Mouse (Mus musculus) neural tube, embryonic 14.5 days (tissue): ENCODE results near the gene Psmg1. TPM values are rescaled to one million over a fixed set of nuclear protein-coding genes. Genes with fewer than 3 reads are reported as not detected.
"Not testable (repeated sequence)": the region's sequence is repeated elsewhere in the genome, so short reads cannot be mapped to it uniquely, and the experiment has no call there.

Source experiments
- ATAC-seq: fragments of 200-750 bp; cut with Nextera tagmentation; 2 replicates; pipeline ENCODE4 v1.8.0; 2017; ENCODE audit warnings: low read depth, mild to moderate bottlenecking, moderate TSS enrichment, moderate library complexity
- H3K27ac ChIP-seq: fragments of 300-500 bp; sonication (generic); 2 replicates; pipeline ENCODE4 v1.5.1; 2014; ENCODE audit warnings: low read depth, mild to moderate bottlenecking, control low read depth, low read length, moderate library complexity, mixed read lengths
- H3K27me3 ChIP-seq: fragments of 300-500 bp; sonication (generic); 2 replicates; pipeline ENCODE4 v1.6.1; 2014; ENCODE audit warnings: low read length; ENCODE audit not compliant: control insufficient read depth, insufficient read depth
- H3K36me3 ChIP-seq: fragments of 300-500 bp; sonication (generic); 2 replicates; pipeline ENCODE4 v1.6.1; 2014; ENCODE audit warnings: low read length, mixed read lengths; ENCODE audit not compliant: control insufficient read depth, insufficient read depth
- H3K4me1 ChIP-seq: fragments of 300-500 bp; sonication (generic); 2 replicates; pipeline ENCODE4 v1.6.1; 2014; ENCODE audit warnings: low read length; ENCODE audit not compliant: control insufficient read depth, insufficient read depth
- H3K4me2 ChIP-seq: fragments of 300-500 bp; sonication (generic); 2 replicates; pipeline ENCODE4 v1.6.1; 2014; ENCODE audit warnings: mild to moderate bottlenecking, low read depth, low read length, control low read depth
- H3K4me3 ChIP-seq: fragments of 300-500 bp; sonication (generic); 2 replicates; pipeline ENCODE4 v1.5.1; 2014; ENCODE audit warnings: low read depth, low read length, control low read depth, mixed read lengths
- H3K9ac ChIP-seq: fragments of 300-500 bp; sonication (generic); replicated peaks from 2 replicates; pipeline ENCODE4 v1.6.1; 2014; ENCODE audit warnings: low read depth, mild to moderate bottlenecking, control low read depth, low read length, mixed read lengths
- H3K9me3 ChIP-seq: fragments of 300-500 bp; sonication (generic); 2 replicates; pipeline ENCODE4 v1.6.1; 2016; ENCODE audit warnings: low read length; ENCODE audit not compliant: control insufficient read depth
- WGBS: fragments of 180-500 bp; shearing (Covaris S2); extraction: QIAGEN DNeasy Blood & Tissue Kit; methylation state at CpG from one replicate; pipeline ENCODE4 v1.1.7; 2014; 5-methylcytosine and 5-hydroxymethylcytosine counted together
- polyA plus RNA-seq: library from polyadenylated mRNA; unstranded; fragments of >200 nt; fragmentation: Nextera tagmentation; extraction: Ambion mirVana; gene quantifications from 2 replicates; pipeline ENCODE4 v1.2.1, GENCODE M21; 2014

Gene Psmg1
- polyA plus RNA-seq, 1 experiment from 2014 or later, result 64.6 TPM

GRCm38 (mm10) chr16:96004278-96004677 lies 13.5 kb upstream of the Psmg1 start:
- H3K27ac ChIP-seq, H3K9ac ChIP-seq, H3K4me2 ChIP-seq, H3K4me3 ChIP-seq, H3K9me3 ChIP-seq, H3K27me3 ChIP-seq, ATAC-seq, H3K4me1 ChIP-seq: not testable (repeated sequence)
- WGBS, result no CpG with 5 or more reads among the region's 10 CpGs
- peaks cover 41% of the 10 kb centered on the region for H3K36me3 ChIP-seq

GRCm38 (mm10) chr16:95999291-95999690 lies 8.5 kb upstream of the Psmg1 start:
- Histone ChIP-seq H3K4me2 (no peak overlapping the region), H3K4me1 (no peaks in the 10 kb centered on the region), H3K27me3 (no peaks in the 10 kb centered on the region), H3K9me3 (no peaks in the 10 kb centered on the region), H3K36me3 (peaks cover 40% of the 10 kb centered on the region), H3K27ac (no peak overlapping the region), H3K9ac (no peak overlapping the region), H3K4me3 (no peak overlapping the region)
- ATAC-seq, result no peak
- WGBS, result 88% methylated on average over 5 of the region's 5 CpGs

GRCm38 (mm10) chr16:95996156-95996555 lies 5.4 kb upstream of the Psmg1 start:
- H3K36me3 ChIP-seq, result peaks cover 25% of the 10 kb centered on the region; the same call in 1 of the 2 replicates
- no peak overlapping the region for H3K4me2 ChIP-seq
- H3K27me3 ChIP-seq, result no peaks in the 10 kb centered on the region
- ATAC-seq, result no peak
- no peak overlapping the region for H3K27ac ChIP-seq
- H3K9me3 ChIP-seq, result no peaks in the 10 kb centered on the region
- WGBS, result 89% methylated on average over 7 of the region's 7 CpGs
- no peak overlapping the region for H3K9ac ChIP-seq
- no peak overlapping the region for H3K4me3 ChIP-seq
- 0 out of 2 replicates have a peak, but pooled peaks cover 6% of the 10 kb centered on the region for H3K4me1 ChIP-seq

GRCm38 (mm10) chr16:95994576-95994975 lies 3.8 kb upstream of the Psmg1 start:
- H3K4me2 ChIP-seq, H3K9ac ChIP-seq, H3K27ac ChIP-seq, H3K27me3 ChIP-seq, H3K4me3 ChIP-seq, ATAC-seq, H3K9me3 ChIP-seq: not testable (repeated sequence)
- WGBS, result 93% methylated on average over 4 of the region's 4 CpGs
- H3K36me3 ChIP-seq, result peaks cover 13% of the 10 kb centered on the region; the same call in 1 of the 2 replicates
- H3K4me1 ChIP-seq, result peaks cover 12% of the 10 kb centered on the region

- Histone ChIP-seq H3K27ac (no peak overlapping the region), H3K9ac (no peak overlapping the region), H3K4me1 (peaks cover 12% of the 10 kb centered on the region), H3K9me3 (no peaks in the 10 kb centered on the region), H3K4me3 (no peak overlapping the region), H3K36me3 (peaks cover 2% of the 10 kb centered on the region; the same call in 1 of the 2 replicates), H3K27me3 (no peaks in the 10 kb centered on the region), H3K4me2 (no peak overlapping the region)
- ATAC-seq, result no peak
- WGBS, result 73% methylated on average over 5 of the region's 5 CpGs
Observed at GRCm38 (mm10) chr16:95992596-95992995, 1.8 kb upstream of the Psmg1 start.

GRCm38 (mm10) chr16:95991122-95991900 lies 551 bp upstream of the Psmg1 start:
- Histone ChIP-seq H3K36me3 (peaks cover 3% of the 10 kb centered on the region), H3K27me3 (no peaks in the 10 kb centered on the region), H3K9me3 (no peaks in the 10 kb centered on the region), H3K4me2 (peak overlapping the region; percentile 54), H3K27ac (peak overlapping the region; percentile 70), H3K9ac (peak overlapping the region; percentile 63), H3K4me3 (peak overlapping the region; percentile 64), H3K4me1 (peaks cover 12% of the 10 kb centered on the region)
- ATAC-seq, result 0 out of 2 replicates have a peak, but pooled peaks have one; percentile 23
- 8% methylated on average over 10 of the region's 10 CpGs for WGBS

GRCm38 (mm10) chr16:95984911-95985310 lies 5.8 kb downstream of the Psmg1 start:
- no peaks in the 10 kb centered on the region for H3K27me3 ChIP-seq
- H3K4me1 ChIP-seq, result peaks cover 3% of the 10 kb centered on the region
- H3K4me3 ChIP-seq, result no peak overlapping the region
- H3K4me2 ChIP-seq, result no peak overlapping the region
- no peaks in the 10 kb centered on the region for H3K9me3 ChIP-seq
- no peak overlapping the region for H3K27ac ChIP-seq
- peaks cover 16% of the 10 kb centered on the region for H3K36me3 ChIP-seq
- WGBS, result 85% methylated on average over 5 of the region's 5 CpGs
- H3K9ac ChIP-seq, result no peak overlapping the region
- no peak for ATAC-seq

- Histone ChIP-seq H3K4me1 (no peaks in the 10 kb centered on the region), H3K4me3 (no peak overlapping the region), H3K27me3 (no peaks in the 10 kb centered on the region), H3K4me2 (no peak overlapping the region), H3K9me3 (no peaks in the 10 kb centered on the region), H3K27ac (no peak overlapping the region), H3K9ac (no peak overlapping the region), H3K36me3 (peaks cover 18% of the 10 kb centered on the region)
- WGBS, result 84% methylated on average over 7 of the region's 7 CpGs
- no peak for ATAC-seq
Observed at GRCm38 (mm10) chr16:95983601-95984000, 7.2 kb downstream of the Psmg1 start.

- no peak overlapping the region for H3K27ac ChIP-seq
- no peaks in the 10 kb centered on the region for H3K4me1 ChIP-seq
- no peaks in the 10 kb centered on the region for H3K36me3 ChIP-seq
- H3K4me3 ChIP-seq, result no peak overlapping the region
- no peak for ATAC-seq
- H3K27me3 ChIP-seq, result no peaks in the 10 kb centered on the region
- no peak overlapping the region for H3K4me2 ChIP-seq
- no peak overlapping the region for H3K9ac ChIP-seq
- no peaks in the 10 kb centered on the region for H3K9me3 ChIP-seq
- WGBS, result 90% methylated on average over 2 of the region's 2 CpGs
Observed at GRCm38 (mm10) chr16:95970841-95971240, 19.9 kb downstream of the Psmg1 start.
